Mouse (Mus musculus): ENCODE measurements around the gene Ddx31. TPM values are rescaled to one million over a fixed set of nuclear protein-coding genes. Genes with fewer than 3 reads are reported as not detected.
A peak's percentile ranks its signal among the peaks of the same experiment; 100 is the strongest.

The Ddx31 gene
- polyA plus RNA-seq, 1 experiment from 2014 or later, result 17.1 TPM

GRCm38 (mm10) chr2:28859303-28859702 lies 19.1 kb downstream of the Ddx31 start:
- no peaks in the 10 kb centered on the region for H3K4me1 ChIP-seq (ENCODE audit: control insufficient read depth, insufficient read depth, low read depth, low read length)
- H3K9me3 ChIP-seq (ENCODE audit: control insufficient read depth, low read length), result no peaks in the 10 kb centered on the region
- WGBS, result 92% methylated on average over 4 of the region's 4 CpGs
- no peak overlapping the region for H3K4me3 ChIP-seq (ENCODE audit: low read length)
- no peak overlapping the region for H3K27ac ChIP-seq (ENCODE audit: low read depth, low read length)
- peaks cover 21% of the 10 kb centered on the region for H3K36me3 ChIP-seq (ENCODE audit: control insufficient read depth, insufficient read depth, low read length)
- ATAC-seq, result no peak
- H3K4me2 ChIP-seq (ENCODE audit: low read length), result no peak overlapping the region
- no peaks in the 10 kb centered on the region for H3K27me3 ChIP-seq (replicated peaks; ENCODE audit: control insufficient read depth, insufficient read depth, low read length)
- no peak overlapping the region for H3K9ac ChIP-seq (ENCODE audit: low read depth, low read length)

GRCm38 (mm10) chr2:28860678-28861423 lies 20.6 kb downstream of the Ddx31 start:
- peak; percentile 84 for ATAC-seq
- no peak overlapping the region for H3K4me3 ChIP-seq (ENCODE audit: low read length)
- WGBS, result 79% methylated on average over 8 of the region's 8 CpGs
- H3K4me2 ChIP-seq (ENCODE audit: low read length), result no peak overlapping the region
- peaks cover 23% of the 10 kb centered on the region for H3K36me3 ChIP-seq (ENCODE audit: control insufficient read depth, insufficient read depth, low read length)
- no peaks in the 10 kb centered on the region for H3K9me3 ChIP-seq (ENCODE audit: control insufficient read depth, low read length)
- H3K9ac ChIP-seq (ENCODE audit: low read depth, low read length), result no peak overlapping the region
- H3K27ac ChIP-seq (ENCODE audit: low read depth, low read length), result peak overlapping the region; percentile 12; the same call in 1 of the 2 replicates
- H3K4me1 ChIP-seq (ENCODE audit: control insufficient read depth, insufficient read depth, low read depth, low read length), result no peaks in the 10 kb centered on the region
- no peaks in the 10 kb centered on the region for H3K27me3 ChIP-seq (replicated peaks; ENCODE audit: control insufficient read depth, insufficient read depth, low read length)

- Histone ChIP-seq H3K4me3 (ENCODE audit: low read length) (no peak overlapping the region), H3K36me3 (ENCODE audit: control insufficient read depth, insufficient read depth, low read length) (peaks cover 20% of the 10 kb centered on the region), H3K27me3 (replicated peaks; ENCODE audit: control insufficient read depth, insufficient read depth, low read length) (no peaks in the 10 kb centered on the region)
Observed at GRCm38 (mm10) chr2:28863857-28864256, 23.7 kb downstream of the Ddx31 start.

GRCm38 (mm10) chr2:28867495-28867894 lies 27.3 kb downstream of the Ddx31 start:
- Histone ChIP-seq H3K36me3 (ENCODE audit: control insufficient read depth, insufficient read depth, low read length) (peaks cover 7% of the 10 kb centered on the region; the same call in 1 of the 2 replicates), H3K4me2 (ENCODE audit: low read length) (no peak overlapping the region), H3K9me3 (ENCODE audit: control insufficient read depth, low read length) (no peaks in the 10 kb centered on the region), H3K27ac (ENCODE audit: low read depth, low read length) (no peak overlapping the region; the same call in 1 of the 2 replicates), H3K4me3 (ENCODE audit: low read length) (no peak overlapping the region), H3K9ac (ENCODE audit: low read depth, low read length) (no peak overlapping the region), H3K27me3 (replicated peaks; ENCODE audit: control insufficient read depth, insufficient read depth, low read length) (no peaks in the 10 kb centered on the region), H3K4me1 (ENCODE audit: control insufficient read depth, insufficient read depth, low read depth, low read length) (no peaks in the 10 kb centered on the region; the same call in 1 of the 2 replicates)
- ATAC-seq, result peak; percentile 96
- WGBS, result 61% methylated on average over 7 of the region's 7 CpGs

More at GRCm38 (mm10) chr2:28863857-28864256, 23.7 kb downstream of the Ddx31 start:
- Histone ChIP-seq H3K4me2 (ENCODE audit: low read length) (no peak overlapping the region), H3K27ac (ENCODE audit: low read depth, low read length) (no peak overlapping the region), H3K4me1 (ENCODE audit: control insufficient read depth, insufficient read depth, low read depth, low read length) (no peaks in the 10 kb centered on the region; the same call in 1 of the 2 replicates), H3K9me3 (ENCODE audit: control insufficient read depth, low read length) (no peaks in the 10 kb centered on the region), H3K9ac (ENCODE audit: low read depth, low read length) (no peak overlapping the region)
- no peak for ATAC-seq

- no peak for ATAC-seq
- H3K9me3 ChIP-seq (ENCODE audit: control insufficient read depth, low read length), result no peaks in the 10 kb centered on the region
- H3K9ac ChIP-seq (ENCODE audit: low read depth, low read length), result no peak overlapping the region
- no peak overlapping the region for H3K4me2 ChIP-seq (ENCODE audit: low read length)
- H3K27ac ChIP-seq (ENCODE audit: low read depth, low read length), result no peak overlapping the region
- H3K36me3 ChIP-seq (ENCODE audit: control insufficient read depth, insufficient read depth, low read length), result peaks cover 10% of the 10 kb centered on the region; the same call in 1 of the 2 replicates
- no peaks in the 10 kb centered on the region for H3K27me3 ChIP-seq (replicated peaks; ENCODE audit: control insufficient read depth, insufficient read depth, low read length)
- H3K4me3 ChIP-seq (ENCODE audit: low read length), result no peak overlapping the region
- 77% methylated on average over 11 of the region's 11 CpGs for WGBS
- H3K4me1 ChIP-seq (ENCODE audit: control insufficient read depth, insufficient read depth, low read depth, low read length), result no peaks in the 10 kb centered on the region
Observed at GRCm38 (mm10) chr2:28875554-28875953, 35.3 kb downstream of the Ddx31 start.

- H3K27ac ChIP-seq (ENCODE audit: low read depth, low read length), result no peak overlapping the region
- H3K4me2 ChIP-seq (ENCODE audit: low read length), result no peak overlapping the region
- no peaks in the 10 kb centered on the region; the same call in 1 of the 2 replicates for H3K4me1 ChIP-seq (ENCODE audit: control insufficient read depth, insufficient read depth, low read depth, low read length)
- H3K36me3 ChIP-seq (ENCODE audit: control insufficient read depth, insufficient read depth, low read length), result peaks cover 8% of the 10 kb centered on the region
- no peak overlapping the region for H3K4me3 ChIP-seq (ENCODE audit: low read length)
- ATAC-seq, result peak; percentile 34; the same call in 1 of the 2 replicates
- 71% methylated on average over 3 of the region's 3 CpGs for WGBS
- H3K9me3 ChIP-seq (ENCODE audit: control insufficient read depth, low read length), result no peaks in the 10 kb centered on the region
- H3K9ac ChIP-seq (ENCODE audit: low read depth, low read length), result no peak overlapping the region
- H3K27me3 ChIP-seq (replicated peaks; ENCODE audit: control insufficient read depth, insufficient read depth, low read length), result no peaks in the 10 kb centered on the region
Observed at GRCm38 (mm10) chr2:28881275-28881674, 41.1 kb downstream of the Ddx31 start.

GRCm38 (mm10) chr2:28882047-28882446 lies 41.8 kb downstream of the Ddx31 start:
- no peaks in the 10 kb centered on the region for H3K27me3 ChIP-seq (replicated peaks; ENCODE audit: control insufficient read depth, insufficient read depth, low read length)
- no peak overlapping the region for H3K9ac ChIP-seq (ENCODE audit: low read depth, low read length)
- ATAC-seq, result no peak
- H3K27ac ChIP-seq (ENCODE audit: low read depth, low read length), result no peak overlapping the region
- no peak overlapping the region for H3K4me2 ChIP-seq (ENCODE audit: low read length)
- H3K36me3 ChIP-seq (ENCODE audit: control insufficient read depth, insufficient read depth, low read length), result peaks cover 7% of the 10 kb centered on the region; the same call in 1 of the 2 replicates
- H3K4me3 ChIP-seq (ENCODE audit: low read length), result no peak overlapping the region
- WGBS, result 84% methylated on average over 3 of the region's 3 CpGs
- no peaks in the 10 kb centered on the region for H3K9me3 ChIP-seq (ENCODE audit: control insufficient read depth, low read length)
- H3K4me1 ChIP-seq (ENCODE audit: control insufficient read depth, insufficient read depth, low read depth, low read length), result no peaks in the 10 kb centered on the region; the same call in 1 of the 2 replicates

GRCm38 (mm10) chr2:28882826-28883485 lies 42.8 kb downstream of the Ddx31 start:
- H3K36me3 ChIP-seq (ENCODE audit: control insufficient read depth, insufficient read depth, low read length), result peaks cover 11% of the 10 kb centered on the region; the same call in 1 of the 2 replicates
- H3K27ac ChIP-seq (ENCODE audit: low read depth, low read length), result 0 out of 2 replicates have a peak overlapping the region, but pooled peaks have one; percentile 23
- ATAC-seq, result no peak
- no peaks in the 10 kb centered on the region for H3K9me3 ChIP-seq (ENCODE audit: control insufficient read depth, low read length)
- H3K9ac ChIP-seq (ENCODE audit: low read depth, low read length), result no peak overlapping the region
- H3K4me2 ChIP-seq (ENCODE audit: low read length), result no peak overlapping the region
- H3K4me3 ChIP-seq (ENCODE audit: low read length), result no peak overlapping the region
- H3K4me1 ChIP-seq (ENCODE audit: control insufficient read depth, insufficient read depth, low read depth, low read length), result no peaks in the 10 kb centered on the region; the same call in 1 of the 2 replicates
- 59% methylated on average over 6 of the region's 6 CpGs for WGBS
- no peaks in the 10 kb centered on the region for H3K27me3 ChIP-seq (replicated peaks; ENCODE audit: control insufficient read depth, insufficient read depth, low read length)

GRCm38 (mm10) chr2:28884914-28885313 lies 44.7 kb downstream of the Ddx31 start:
- ATAC-seq, result no peak
- no peaks in the 10 kb centered on the region for H3K27me3 ChIP-seq (replicated peaks; ENCODE audit: control insufficient read depth, insufficient read depth, low read length)
- H3K9me3 ChIP-seq (ENCODE audit: control insufficient read depth, low read length), result no peaks in the 10 kb centered on the region
- 62% methylated on average over 4 of the region's 4 CpGs for WGBS
- H3K9ac ChIP-seq (ENCODE audit: low read depth, low read length), result no peak overlapping the region
- peaks cover 11% of the 10 kb centered on the region; the same call in 1 of the 2 replicates for H3K36me3 ChIP-seq (ENCODE audit: control insufficient read depth, insufficient read depth, low read length)
- H3K27ac ChIP-seq (ENCODE audit: low read depth, low read length), result no peak overlapping the region
- no peaks in the 10 kb centered on the region; the same call in 1 of the 2 replicates for H3K4me1 ChIP-seq (ENCODE audit: control insufficient read depth, insufficient read depth, low read depth, low read length)
- no peak overlapping the region for H3K4me2 ChIP-seq (ENCODE audit: low read length)
- H3K4me3 ChIP-seq (ENCODE audit: low read length), result no peak overlapping the region

Measured in hindbrain, embryonic 16.5 days (tissue).